Mouse (Mus musculus): ENCODE measurements around the gene Tmco1. TPM values are rescaled to one million over a fixed set of nuclear protein-coding genes. Genes with fewer than 3 reads are reported as not detected.

The Tmco1 gene
- polyA plus RNA-seq, 1 experiment from 2014 or later = 69.9 TPM

GRCm38 (mm10) chr1:167300122-167300521 lies 8.1 kb upstream of the Tmco1 start:
- H3K27me3 ChIP-seq = peaks cover 4% of the 10 kb centered on the region; the same call in 1 of the 2 replicates
- H3K4me1 ChIP-seq (replicated peaks) = peaks cover 3% of the 10 kb centered on the region; the same call in 1 of the 2 replicates
- H3K36me3 ChIP-seq = no peaks in the 10 kb centered on the region
- no peak overlapping the region for H3K27ac ChIP-seq
- H3K4me2 ChIP-seq = no peak overlapping the region
- DNase-seq = no peak
- no peaks in the 10 kb centered on the region for H3K9me3 ChIP-seq (replicated peaks)
- no peak for ATAC-seq (ENCODE audit: low read depth)
- H3K9ac ChIP-seq = no peak overlapping the region
- 63% methylated on average over 2 of the region's 2 CpGs for WGBS (ENCODE audit: insufficient replicate concordance)
- no peak overlapping the region for H3K4me3 ChIP-seq (replicated peaks)

DNA sequence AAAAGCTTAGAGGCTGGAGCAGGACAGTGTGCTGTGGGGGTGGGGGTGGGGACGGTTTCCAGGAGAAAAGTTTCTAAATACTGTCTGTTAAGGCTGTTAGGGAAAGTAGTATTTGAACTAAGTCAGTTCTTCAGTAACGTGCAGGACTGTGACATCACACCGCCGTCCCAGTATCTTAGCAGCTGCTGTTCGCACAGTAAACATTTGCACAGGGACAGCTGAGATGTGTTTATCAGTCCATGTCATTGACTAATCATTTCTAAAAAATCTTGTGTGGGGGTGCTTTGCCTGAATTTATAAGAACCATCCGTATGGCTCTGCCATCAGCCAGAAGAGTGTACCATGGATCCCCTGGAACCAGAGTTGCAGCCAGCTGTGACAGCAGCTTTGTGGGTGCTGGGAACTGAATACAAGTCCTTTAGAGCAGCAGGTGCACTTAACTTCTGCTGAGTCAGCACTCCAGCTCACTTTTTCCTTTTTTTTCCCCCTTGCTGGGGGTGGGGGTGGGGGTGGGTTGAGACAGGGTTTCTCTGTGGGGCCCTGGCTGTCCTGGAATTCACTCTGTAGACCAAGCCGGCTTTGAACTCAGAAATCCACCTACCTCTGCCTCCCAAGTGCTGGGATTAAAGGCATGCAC lies 2.6 kb upstream of the Tmco1 start:
- Histone ChIP-seq H3K27ac (no peak overlapping the region), H3K36me3 (peaks cover 2% of the 10 kb centered on the region), H3K9me3 (replicated peaks) (no peaks in the 10 kb centered on the region), H3K4me1 (replicated peaks) (peaks cover 39% of the 10 kb centered on the region), H3K4me2 (no peak overlapping the region), H3K4me3 (replicated peaks) (no peak overlapping the region), H3K27me3 (peaks cover 4% of the 10 kb centered on the region; the same call in 1 of the 2 replicates), H3K9ac (no peak overlapping the region)
- 42% methylated on average over 7 of the region's 7 CpGs for WGBS (ENCODE audit: insufficient replicate concordance)
- DNase-seq (no peak), ATAC-seq (ENCODE audit: low read depth) (no peak)

- H3K4me3 ChIP-seq (replicated peaks) = peak overlapping the region; percentile 23; the same call in 1 of the 2 replicates
- H3K4me1 ChIP-seq (replicated peaks) = peaks cover 40% of the 10 kb centered on the region
- WGBS (ENCODE audit: insufficient replicate concordance) = 36% methylated on average over 5 of the region's 5 CpGs
- peaks cover 4% of the 10 kb centered on the region; the same call in 1 of the 2 replicates for H3K27me3 ChIP-seq
- H3K9ac ChIP-seq = 0 out of 2 replicates have a peak overlapping the region, but pooled peaks have one; percentile 17
- no peak for ATAC-seq (ENCODE audit: low read depth)
- H3K4me2 ChIP-seq = peak overlapping the region; percentile 88
- no peaks in the 10 kb centered on the region for H3K9me3 ChIP-seq (replicated peaks)
- H3K36me3 ChIP-seq = peaks cover 4% of the 10 kb centered on the region
- peak overlapping the region; percentile 41 for H3K27ac ChIP-seq
- peak; percentile 57 for DNase-seq
Observed at GRCm38 (mm10) chr1:167306451-167307240, 1.5 kb upstream of the Tmco1 start.

DNA sequence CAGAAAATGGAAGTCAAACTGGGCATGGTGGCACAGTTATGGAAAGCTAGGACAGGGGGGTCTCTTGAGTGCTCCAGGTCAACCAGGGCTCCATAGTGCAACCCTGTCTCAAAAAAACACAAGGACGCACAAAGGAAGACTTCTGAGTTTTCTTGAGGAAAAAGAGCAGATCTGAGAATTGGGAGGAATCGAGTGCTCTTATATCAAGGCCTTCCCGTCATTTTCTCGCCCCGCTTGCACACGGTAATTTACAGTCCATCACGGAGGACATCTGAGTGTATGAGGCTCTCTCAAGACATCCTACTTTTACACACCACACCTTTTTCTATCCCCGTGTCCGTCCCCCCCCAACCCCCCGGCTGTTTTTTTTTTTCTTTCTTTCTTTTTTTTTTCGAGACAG lies 504 bp upstream of the Tmco1 start:
- H3K4me3 ChIP-seq (replicated peaks) = peak overlapping the region; percentile 92
- peaks cover 6% of the 10 kb centered on the region for H3K36me3 ChIP-seq
- ATAC-seq (ENCODE audit: low read depth) (no peak), DNase-seq (no peak)
- no peaks in the 10 kb centered on the region for H3K9me3 ChIP-seq (replicated peaks)
- peak overlapping the region; percentile 98 for H3K9ac ChIP-seq
- peak overlapping the region; percentile 92 for H3K27ac ChIP-seq
- 23% methylated on average over 11 of the region's 11 CpGs for WGBS (ENCODE audit: insufficient replicate concordance)
- peaks cover 4% of the 10 kb centered on the region; the same call in 1 of the 2 replicates for H3K27me3 ChIP-seq
- H3K4me1 ChIP-seq (replicated peaks) = peaks cover 50% of the 10 kb centered on the region
- H3K4me2 ChIP-seq = peak overlapping the region; percentile 88

DNA sequence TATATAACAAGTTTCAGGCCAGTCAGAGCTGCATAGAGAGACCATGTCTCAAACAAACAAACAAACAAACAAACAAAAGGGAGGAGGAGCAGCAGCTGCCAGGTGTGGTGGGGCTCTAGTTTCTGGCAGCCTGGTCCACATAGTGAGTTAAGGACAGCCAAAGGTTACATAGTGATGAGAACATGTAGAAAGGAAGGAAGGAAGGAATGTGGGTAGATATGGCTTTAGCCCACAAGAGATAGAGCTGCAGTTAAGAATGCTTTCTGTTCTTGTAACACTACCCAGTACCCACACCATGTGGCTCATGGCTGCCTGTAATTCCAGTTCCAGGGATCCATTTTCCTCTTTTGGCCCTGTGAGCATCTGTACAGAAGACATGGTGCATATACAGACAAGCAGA lies 4.2 kb downstream of the Tmco1 start:
- H3K36me3 ChIP-seq = peaks cover 35% of the 10 kb centered on the region
- H3K27me3 ChIP-seq = no peaks in the 10 kb centered on the region
- H3K9me3 ChIP-seq (replicated peaks) = no peaks in the 10 kb centered on the region

DNA sequence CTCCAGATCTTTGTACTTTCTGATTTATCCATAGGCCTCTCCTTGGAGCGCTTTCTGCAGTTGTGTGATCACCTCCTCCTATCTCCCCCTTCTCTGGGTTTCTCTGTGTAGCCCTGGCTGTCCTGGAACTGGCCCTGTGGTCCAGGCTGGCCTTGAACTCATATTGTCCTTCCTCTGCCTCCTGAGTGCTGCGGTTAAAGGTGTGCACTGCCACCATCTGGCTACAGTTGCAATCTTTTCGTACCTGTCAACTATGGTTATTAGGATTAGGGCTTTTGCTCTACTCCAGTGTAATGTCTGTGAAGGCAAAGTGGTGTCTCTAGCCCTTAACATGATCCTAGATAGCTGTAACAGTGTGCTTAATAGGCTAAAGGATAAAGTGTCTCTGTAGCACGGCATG lies 5.0 kb downstream of the Tmco1 start:
- ATAC-seq (ENCODE audit: low read depth) (no peak), DNase-seq (no peak)
- Histone ChIP-seq H3K27ac (no peak overlapping the region), H3K4me2 (no peak overlapping the region), H3K9ac (no peak overlapping the region), H3K9me3 (replicated peaks) (no peaks in the 10 kb centered on the region), H3K4me1 (replicated peaks) (peaks cover 32% of the 10 kb centered on the region), H3K4me3 (replicated peaks) (no peak overlapping the region), H3K36me3 (peaks cover 43% of the 10 kb centered on the region), H3K27me3 (no peaks in the 10 kb centered on the region)
- 77% methylated on average over 4 of the region's 4 CpGs for WGBS (ENCODE audit: insufficient replicate concordance)

More for the DNA sequence above, 4.2 kb downstream of the Tmco1 start:
- DNase-seq = no peak
- peaks cover 36% of the 10 kb centered on the region for H3K4me1 ChIP-seq (replicated peaks)
- no peak for ATAC-seq (ENCODE audit: low read depth)
- H3K9ac ChIP-seq = no peak overlapping the region
- no peak overlapping the region for H3K27ac ChIP-seq
- no peak overlapping the region for H3K4me2 ChIP-seq
- H3K4me3 ChIP-seq (replicated peaks) = no peak overlapping the region

DNA sequence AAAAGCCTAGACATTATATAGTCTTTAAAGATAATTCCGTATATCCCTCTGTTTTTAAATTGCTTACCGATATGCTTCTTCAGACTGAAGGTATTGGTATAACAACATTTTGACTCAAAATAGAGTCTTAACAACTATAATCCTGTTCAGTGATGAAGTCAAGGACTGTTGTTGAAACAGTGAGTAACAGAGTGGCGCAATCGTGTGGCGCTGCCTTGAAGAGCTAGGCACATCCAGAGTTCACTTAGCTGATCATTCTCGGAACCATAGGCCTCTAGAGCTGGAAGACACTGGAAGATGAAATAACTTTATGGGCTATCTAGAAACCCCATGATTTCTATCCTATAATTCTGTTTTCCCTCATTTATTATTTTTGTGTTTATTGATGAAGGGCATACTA lies 13.5 kb downstream of the Tmco1 start:
- Histone ChIP-seq H3K4me3 (replicated peaks) (no peak overlapping the region), H3K27me3 (no peaks in the 10 kb centered on the region), H3K4me1 (replicated peaks) (no peaks in the 10 kb centered on the region), H3K4me2 (no peak overlapping the region), H3K27ac (no peak overlapping the region), H3K9me3 (replicated peaks) (no peaks in the 10 kb centered on the region), H3K9ac (no peak overlapping the region), H3K36me3 (peaks cover 88% of the 10 kb centered on the region)
- no peak for DNase-seq
- no peak for ATAC-seq (ENCODE audit: low read depth)
- 91% methylated on average over 6 of the region's 6 CpGs for WGBS (ENCODE audit: insufficient replicate concordance)

DNA sequence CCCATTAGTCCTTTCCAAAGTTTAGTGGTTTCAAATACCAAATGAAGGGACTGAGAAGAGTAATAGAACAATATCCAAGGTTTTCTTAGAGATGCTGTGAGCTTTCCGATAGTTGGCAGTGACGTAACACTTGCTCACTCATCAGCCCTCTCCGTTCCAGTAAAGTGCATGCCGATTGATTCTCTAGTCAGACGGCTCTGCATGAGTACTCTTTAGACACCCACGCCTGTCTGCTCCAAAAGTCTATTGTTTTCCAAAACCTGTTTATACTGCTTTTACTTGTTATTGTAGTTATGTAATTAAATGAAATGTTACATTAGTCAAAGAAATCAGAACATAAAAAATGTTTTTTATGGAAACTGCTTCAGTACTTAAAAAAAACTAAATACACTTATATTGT lies 20.6 kb downstream of the Tmco1 start:
- H3K27ac ChIP-seq = no peak overlapping the region
- ATAC-seq (ENCODE audit: low read depth) (no peak), DNase-seq (no peak)
- no peak overlapping the region for H3K4me3 ChIP-seq (replicated peaks)
- no peak overlapping the region for H3K4me2 ChIP-seq
- H3K36me3 ChIP-seq = peaks cover 77% of the 10 kb centered on the region
- H3K4me1 ChIP-seq (replicated peaks) = no peaks in the 10 kb centered on the region
- no peak overlapping the region for H3K9ac ChIP-seq
- whole genome bisulfite sequencing (ENCODE audit: insufficient replicate concordance) = 88% methylated on average over 6 of the region's 6 CpGs
- no peaks in the 10 kb centered on the region for H3K9me3 ChIP-seq (replicated peaks)
- no peaks in the 10 kb centered on the region for H3K27me3 ChIP-seq

- WGBS (ENCODE audit: insufficient replicate concordance) = 68% methylated on average over 8 of the region's 8 CpGs
- H3K27ac ChIP-seq = no peak overlapping the region
- H3K36me3 ChIP-seq = peaks cover 69% of the 10 kb centered on the region
- H3K4me3 ChIP-seq (replicated peaks) = no peak overlapping the region
- H3K9ac ChIP-seq = no peak overlapping the region
- no peaks in the 10 kb centered on the region for H3K27me3 ChIP-seq
- no peak for DNase-seq
- no peak overlapping the region for H3K4me2 ChIP-seq
- no peaks in the 10 kb centered on the region for H3K4me1 ChIP-seq (replicated peaks)
- H3K9me3 ChIP-seq (replicated peaks) = no peaks in the 10 kb centered on the region
- ATAC-seq (ENCODE audit: low read depth) = no peak
Observed at GRCm38 (mm10) chr1:167331106-167331505, 22.9 kb downstream of the Tmco1 start.

DNA sequence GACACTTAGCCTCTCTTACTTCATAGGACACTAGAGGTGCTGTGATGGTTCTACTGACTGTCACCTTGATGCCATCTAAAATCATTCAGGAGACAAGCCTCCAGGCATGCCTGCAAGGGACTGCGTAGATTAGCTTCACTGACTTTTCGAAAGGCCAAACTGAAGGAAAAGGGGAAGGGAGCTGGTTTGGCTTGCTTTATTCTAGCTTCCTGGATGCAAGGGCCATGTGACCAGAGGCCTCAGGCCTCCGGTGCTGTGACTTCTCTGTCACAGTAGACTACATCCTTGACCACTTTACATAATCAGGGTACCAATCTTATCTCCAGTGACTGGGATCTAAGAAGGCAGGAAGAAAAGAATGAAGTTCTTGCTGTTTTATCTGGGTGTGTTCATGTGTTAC lies 28.2 kb downstream of the Tmco1 start:
- ATAC-seq (ENCODE audit: low read depth) (no peak), DNase-seq (no peak)
- peaks cover 26% of the 10 kb centered on the region for H3K4me1 ChIP-seq (replicated peaks)
- no peak overlapping the region for H3K4me3 ChIP-seq (replicated peaks)
- H3K9me3 ChIP-seq (replicated peaks) = no peaks in the 10 kb centered on the region
- H3K36me3 ChIP-seq = peaks cover 26% of the 10 kb centered on the region
- no peak overlapping the region for H3K9ac ChIP-seq
- 61% methylated on average over 3 of the region's 3 CpGs for WGBS (ENCODE audit: insufficient replicate concordance)
- no peak overlapping the region for H3K4me2 ChIP-seq
- no peak overlapping the region for H3K27ac ChIP-seq
- H3K27me3 ChIP-seq = no peaks in the 10 kb centered on the region

- no peak overlapping the region for H3K9ac ChIP-seq
- no peak for ATAC-seq (ENCODE audit: low read depth)
- 16% methylated on average over 12 of the region's 12 CpGs for WGBS (ENCODE audit: insufficient replicate concordance)
Observed at GRCm38 (mm10) chr1:167337463-167338095, 29.4 kb downstream of the Tmco1 start.

More at GRCm38 (mm10) chr1:167337463-167338095, 29.4 kb downstream of the Tmco1 start:
- Histone ChIP-seq H3K4me3 (replicated peaks) (no peak overlapping the region), H3K4me2 (no peak overlapping the region), H3K4me1 (replicated peaks) (peaks cover 30% of the 10 kb centered on the region), H3K27ac (no peak overlapping the region), H3K36me3 (peaks cover 17% of the 10 kb centered on the region), H3K9me3 (replicated peaks) (no peaks in the 10 kb centered on the region), H3K27me3 (no peaks in the 10 kb centered on the region)
- DNase-seq = peak; percentile 69
